Mouse (Mus musculus) cerebellum, adult (tissue): ENCODE measurements around the gene H2bfm.
"Not testable (repeated sequence)": the region's sequence is repeated elsewhere in the genome, so short reads cannot be mapped to it uniquely, and the experiment has no call there.

Source experiments
- ATAC-seq: cut with Nextera tagmentation; 2 replicates; pipeline ENCODE4 v1.9.2; 2017; ENCODE audit warnings: mild to moderate bottlenecking, moderate library complexity, mixed read lengths; ENCODE audit not compliant: insufficient number of reproducible peaks, low FRiP score, low TSS enrichment

H2bfm gene

DNA sequence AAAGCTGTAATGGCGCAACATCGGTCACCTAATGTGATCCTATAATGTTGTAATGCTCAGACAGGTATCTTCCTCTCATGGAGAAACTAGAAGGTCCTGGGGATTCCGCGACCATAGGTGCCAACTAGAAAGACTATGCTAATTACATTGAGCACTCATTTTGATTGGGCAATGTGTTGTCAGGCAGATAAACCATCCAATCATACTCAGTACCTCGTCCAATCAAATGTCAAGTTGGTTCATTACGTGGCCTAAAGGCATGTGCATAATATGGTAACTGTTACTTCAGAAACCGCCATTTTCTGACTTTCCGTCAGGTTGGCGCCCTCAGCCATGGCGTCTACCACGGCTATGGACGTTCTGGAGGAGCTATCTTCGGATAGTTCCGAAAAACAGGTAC lies at the start of gene H2bfm:
Gene H2bfm (plus strand): TSS at position 295 of the 400 bp plus-strand sequence.
- ATAC-seq: no peak

DNA sequence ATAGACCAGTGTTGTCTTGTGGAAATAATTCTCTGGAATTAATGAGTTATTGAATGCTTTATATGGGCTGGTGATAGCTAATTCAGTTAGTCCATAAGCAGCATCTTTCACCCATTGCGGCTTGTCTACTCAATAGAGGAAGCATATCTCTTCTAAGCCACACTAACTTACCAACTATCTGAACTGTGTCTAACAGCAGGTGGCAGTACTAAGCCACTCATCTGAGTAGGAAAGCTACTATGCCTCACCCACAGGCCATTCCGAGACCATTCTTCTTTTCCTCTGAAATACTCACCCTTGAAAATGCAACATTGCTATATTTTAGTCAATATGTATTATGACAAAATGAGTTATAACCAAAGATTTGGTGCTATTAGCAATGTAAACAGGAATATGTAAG lies 31.4 kb upstream of the H2bfm start:
- ATAC-seq: no peak

GRCm38 (mm10) chrX:136904369-136904768 lies 22.8 kb upstream of the H2bfm start:
- no peak for ATAC-seq

DNA sequence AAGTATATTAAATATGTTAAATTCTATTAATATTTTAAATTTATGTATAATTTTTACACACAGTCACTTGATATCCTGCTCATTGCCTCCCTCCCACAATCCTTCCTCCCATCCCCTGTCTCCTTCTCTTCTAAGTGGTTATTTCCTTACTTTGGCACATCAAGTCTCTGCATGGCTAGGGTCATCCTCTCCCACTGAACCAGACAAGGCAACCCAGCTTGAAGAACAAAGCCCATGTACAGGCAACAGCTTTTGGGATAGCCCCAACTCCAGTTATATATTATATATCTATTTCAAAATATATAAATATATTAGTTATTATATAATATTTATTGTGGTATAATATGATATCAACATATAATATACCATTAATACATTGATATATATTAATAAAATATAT lies 1.3 kb upstream of the H2bfm start:
- no peak for ATAC-seq

- no peak for ATAC-seq
These were observed 10.9 kb downstream of the H2bfm start for GRCm38 (mm10) chrX:136937985-136938384.

DNA sequence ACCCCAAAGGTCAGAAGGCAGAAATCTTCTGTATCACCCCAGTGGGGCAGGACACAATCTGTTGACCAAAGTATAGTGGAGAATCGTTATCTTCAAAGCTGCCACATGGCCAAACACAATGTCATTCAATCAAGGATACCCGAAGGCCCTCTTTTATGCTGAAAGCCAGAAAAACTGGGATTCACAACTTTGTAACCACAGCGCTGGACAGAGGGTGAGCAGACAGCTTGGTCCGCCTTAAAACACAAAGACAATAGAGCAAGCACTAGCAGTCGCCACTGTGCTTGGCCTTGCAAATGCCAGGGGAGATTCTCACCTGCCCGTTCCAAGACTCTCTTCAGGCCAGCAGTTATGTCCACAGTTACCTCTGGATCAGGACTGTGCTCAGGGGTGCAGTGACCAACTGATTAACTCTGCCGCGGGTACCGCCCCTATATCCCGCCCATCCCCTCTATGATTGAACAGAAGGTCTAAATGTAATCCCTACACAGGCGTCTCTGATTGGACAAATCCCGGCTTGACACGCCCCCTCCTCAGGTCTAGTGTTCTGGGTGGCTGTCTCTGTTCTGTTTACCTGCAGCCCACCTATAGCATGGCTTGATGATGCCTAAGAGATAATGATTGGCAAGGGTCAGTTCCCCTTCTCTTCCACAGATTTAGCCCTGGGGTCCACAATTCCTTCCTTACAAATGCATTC lies 30.6 kb downstream of the H2bfm start:
- peak; percentile 100 for ATAC-seq

GRCm38 (mm10) chrX:136958300-136958699 lies 31.2 kb downstream of the H2bfm start:
- not testable (repeated sequence) for ATAC-seq

DNA sequence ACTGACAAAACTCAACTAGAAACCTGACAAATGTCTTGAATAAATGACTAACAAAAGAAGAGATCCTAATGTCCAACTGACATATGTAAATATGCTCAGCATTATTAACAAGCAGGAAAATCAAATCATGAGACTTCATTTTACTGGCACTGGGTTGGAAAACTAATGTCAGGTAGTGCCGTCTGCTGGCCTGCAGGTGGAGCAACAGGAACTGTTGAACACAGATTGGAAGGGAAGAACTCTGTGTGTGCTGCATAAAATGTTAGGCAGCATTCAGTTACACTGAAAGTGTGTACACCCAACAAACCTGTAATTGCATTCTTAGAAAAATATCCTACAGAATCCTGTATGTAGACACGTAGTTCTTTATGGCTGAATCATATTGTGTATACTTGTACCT lies 32.6 kb downstream of the H2bfm start:
- peak; percentile 66; the same call in 1 of the 2 replicates for ATAC-seq

- not testable (repeated sequence) for ATAC-seq
These were observed 48.3 kb downstream of the H2bfm start, which contains the start of gene Tmsb15b2 for GRCm38 (mm10) chrX:136975397-136975796. Gene Tmsb15b2, minus strand, starts transcription at chrX:136975497.

DNA sequence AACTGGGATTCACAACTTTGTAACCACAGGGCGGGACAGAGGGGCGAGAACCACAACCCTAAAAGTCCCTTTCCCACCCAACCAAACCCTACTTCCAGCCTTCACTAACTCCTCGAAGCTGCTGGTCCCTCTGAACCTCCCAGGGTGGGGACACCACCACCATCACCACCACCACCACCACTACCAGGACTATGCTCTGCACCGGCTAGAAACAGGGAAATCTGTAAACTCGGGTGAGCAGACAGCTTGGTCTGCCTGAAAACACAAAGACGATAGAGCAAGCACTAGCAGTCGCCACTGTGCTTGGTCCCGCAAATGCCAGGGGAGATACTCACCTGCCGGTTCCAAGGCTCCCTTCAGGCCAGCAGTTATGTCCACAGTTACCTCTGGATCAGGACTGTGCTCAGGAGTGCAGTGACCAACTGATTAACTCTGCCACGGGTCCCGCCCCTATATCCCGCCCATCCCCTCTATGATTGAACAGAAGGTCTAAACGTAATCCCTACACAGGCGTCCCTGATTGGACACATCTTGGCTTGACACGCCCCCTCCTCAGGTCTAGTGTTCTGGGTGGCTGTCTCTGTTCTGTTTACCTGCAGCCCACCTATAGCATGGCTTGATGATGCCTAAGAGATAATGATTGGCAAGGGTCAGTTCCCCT lies 49.4 kb downstream of the H2bfm start, which contains the start of the genes Tmsb15l and Tmsb15b1:
Gene Tmsb15l (minus strand): TSS at position 446 of the 661 bp plus-strand sequence.
Gene Tmsb15b1 (minus strand): TSS at position 451 of the 661 bp plus-strand sequence.
- ATAC-seq: peak; percentile 100
